Mouse (Mus musculus) lung, embryonic 16.5 days (tissue): ENCODE results near the gene Sfxn2. TPM values are rescaled to one million over a fixed set of nuclear protein-coding genes. Genes with fewer than 3 reads are reported as not detected.

Experiments
- ATAC-seq: fragments of 200-750 bp; cut with Nextera tagmentation; 2 replicates; pipeline ENCODE4 v1.8.0; 2017; ENCODE audit warnings: low read depth, mild to moderate bottlenecking, moderate library complexity
- H3K27ac ChIP-seq: fragments of 300-500 bp; sonication (generic); 2 replicates; pipeline ENCODE4 v1.5.1; 2014; ENCODE audit warnings: mild to moderate bottlenecking, control low read depth, low read length
- H3K27me3 ChIP-seq: fragments of 300-500 bp; sonication (generic); 2 replicates; pipeline ENCODE4 v1.6.1; 2014; ENCODE audit warnings: low read depth, low read length, mixed read lengths; ENCODE audit not compliant: control insufficient read depth, insufficient read depth
- H3K36me3 ChIP-seq: fragments of 300-500 bp; sonication (generic); 2 replicates; pipeline ENCODE4 v1.6.1; 2014; ENCODE audit warnings: low read length; ENCODE audit not compliant: control insufficient read depth, insufficient read depth
- H3K4me1 ChIP-seq: fragments of 300-500 bp; sonication (generic); replicated peaks from 2 replicates; pipeline ENCODE4 v1.6.1; 2014; ENCODE audit warnings: low read length, mixed read lengths; ENCODE audit not compliant: control insufficient read depth, insufficient read depth
- H3K4me2 ChIP-seq: fragments of 300-500 bp; sonication (generic); 2 replicates; pipeline ENCODE4 v1.6.1; 2014; ENCODE audit warnings: low read depth, low read length, control low read depth
- H3K4me3 ChIP-seq: fragments of 300-500 bp; sonication (generic); 2 replicates; pipeline ENCODE4 v1.5.1; 2014; ENCODE audit warnings: mild to moderate bottlenecking, low read length, control low read depth
- H3K9ac ChIP-seq: fragments of 300-500 bp; sonication (generic); 2 replicates; pipeline ENCODE4 v1.6.1; 2014; ENCODE audit warnings: low read length, control low read depth
- H3K9me3 ChIP-seq: fragments of 300-500 bp; sonication (generic); 2 replicates; pipeline ENCODE4 v1.6.1; 2016; ENCODE audit warnings: low read length; ENCODE audit not compliant: control insufficient read depth
- WGBS: fragments of 180-500 bp; shearing (Covaris S2); extraction: QIAGEN DNeasy Blood & Tissue Kit; methylation state at CpG from one replicate; pipeline ENCODE4 v1.1.7; 2014; 5-methylcytosine and 5-hydroxymethylcytosine counted together
- polyA plus RNA-seq: library from polyadenylated mRNA; unstranded; fragments of >200 nt; fragmentation: Nextera tagmentation; extraction: Ambion mirVana; gene quantifications from 2 replicates; pipeline ENCODE4 v1.2.1, GENCODE M21; 2015

Sfxn2 gene
- polyA plus RNA-seq, 1 experiment from 2014 or later, result 24.6 TPM

GRCm38 (mm10) chr19:46538213-46538612, 35.0 kb upstream of the Sfxn2 start:
- H3K4me3 ChIP-seq, result no peak overlapping the region
- H3K4me2 ChIP-seq, result no peak overlapping the region
- WGBS, result 81% methylated on average over 6 of the region's 6 CpGs
- H3K4me1 ChIP-seq, result peaks cover 8% of the 10 kb centered on the region
- peaks cover 3% of the 10 kb centered on the region; the same call in 1 of the 2 replicates for H3K9me3 ChIP-seq
- no peak overlapping the region for H3K9ac ChIP-seq
- no peaks in the 10 kb centered on the region for H3K27me3 ChIP-seq
- 0 out of 2 replicates have a peak, but pooled peaks have one; percentile 52 for ATAC-seq
- H3K27ac ChIP-seq, result no peak overlapping the region
- H3K36me3 ChIP-seq, result peaks cover 13% of the 10 kb centered on the region

DNA sequence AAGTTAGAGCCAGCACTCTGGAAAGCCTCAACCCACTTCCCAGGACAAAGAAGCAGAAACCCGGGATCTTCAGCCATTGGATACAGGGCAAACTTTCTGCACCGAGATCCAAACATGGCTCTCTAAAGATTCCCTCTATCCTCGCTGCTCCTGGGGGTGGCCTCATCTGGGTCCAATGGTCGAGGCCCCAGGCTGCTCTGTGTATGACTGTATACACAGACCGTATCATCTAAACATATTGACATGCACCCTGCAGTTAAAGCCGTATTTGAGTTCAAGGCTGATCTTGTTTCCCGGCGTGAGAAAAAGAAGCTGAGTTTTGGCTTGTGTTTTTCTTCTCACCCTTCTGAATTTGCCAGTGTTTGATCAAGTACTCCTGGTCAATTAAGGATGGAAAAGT, 30.4 kb upstream of the Sfxn2 start:
- H3K4me1 ChIP-seq, result peaks cover 2% of the 10 kb centered on the region
- no peak overlapping the region for H3K27ac ChIP-seq
- peaks cover 3% of the 10 kb centered on the region; the same call in 1 of the 2 replicates for H3K9me3 ChIP-seq
- H3K9ac ChIP-seq, result no peak overlapping the region
- H3K27me3 ChIP-seq, result no peaks in the 10 kb centered on the region
- no peak overlapping the region for H3K4me2 ChIP-seq
- no peak for ATAC-seq
- no peak overlapping the region for H3K4me3 ChIP-seq
- 78% methylated on average over 8 of the region's 8 CpGs for WGBS
- peaks cover 17% of the 10 kb centered on the region for H3K36me3 ChIP-seq

DNA sequence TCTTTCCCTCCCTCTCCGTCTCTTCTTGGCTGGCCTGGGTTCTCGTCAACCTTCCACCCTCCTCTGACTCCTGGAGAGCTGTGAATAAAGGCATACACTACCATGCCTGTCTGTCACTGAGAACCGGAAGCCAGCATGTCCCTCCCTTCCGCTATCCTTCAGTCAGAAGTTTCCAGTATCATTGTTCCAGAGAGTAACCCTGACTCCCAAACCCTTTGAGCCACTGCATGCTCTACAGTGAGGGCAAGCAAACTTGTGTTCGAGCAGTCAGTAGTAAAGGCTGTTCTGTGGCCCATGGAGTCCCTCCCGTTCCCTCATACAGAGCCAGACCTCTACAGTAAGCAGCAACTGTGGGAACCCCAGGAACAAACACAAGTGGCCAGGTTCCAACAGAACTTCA, 25.6 kb upstream of the Sfxn2 start:
- no peak overlapping the region for H3K9ac ChIP-seq
- 63% methylated on average over 6 of the region's 6 CpGs for WGBS
- no peak overlapping the region for H3K4me2 ChIP-seq
- peaks cover 2% of the 10 kb centered on the region for H3K4me1 ChIP-seq
- peaks cover 31% of the 10 kb centered on the region for H3K36me3 ChIP-seq
- no peaks in the 10 kb centered on the region for H3K27me3 ChIP-seq
- 0 out of 2 replicates have a peak overlapping the region, but pooled peaks have one; percentile 32 for H3K27ac ChIP-seq
- H3K9me3 ChIP-seq, result no peaks in the 10 kb centered on the region
- no peak for ATAC-seq
- no peak overlapping the region for H3K4me3 ChIP-seq

DNA sequence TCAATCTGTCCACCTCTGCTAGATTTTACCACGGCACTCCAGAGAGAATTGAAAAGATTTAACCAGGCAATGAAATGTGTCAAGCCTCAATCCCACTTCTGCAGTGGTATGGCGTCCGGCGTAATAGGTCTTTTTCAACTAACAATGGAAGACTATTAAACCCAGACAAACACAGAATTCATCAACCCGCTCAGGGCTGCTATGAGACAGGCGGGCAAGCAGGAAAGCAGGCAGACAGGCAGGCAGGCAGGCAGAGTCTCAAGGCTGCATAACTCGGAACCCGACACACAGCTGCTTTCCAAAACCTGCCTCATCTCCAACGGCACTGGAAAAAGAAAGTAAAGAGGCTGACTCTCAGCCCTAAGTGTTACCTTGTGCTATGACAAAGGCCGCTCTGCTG, 25.1 kb upstream of the Sfxn2 start:
- Histone ChIP-seq H3K4me3 (no peak overlapping the region), H3K36me3 (peaks cover 27% of the 10 kb centered on the region), H3K27me3 (no peaks in the 10 kb centered on the region), H3K9me3 (no peaks in the 10 kb centered on the region), H3K9ac (no peak overlapping the region), H3K27ac (0 out of 2 replicates have a peak overlapping the region, but pooled peaks have one; percentile 32), H3K4me2 (no peak overlapping the region), H3K4me1 (peaks cover 2% of the 10 kb centered on the region)
- no peak for ATAC-seq
- WGBS, result 69% methylated on average over 10 of the region's 10 CpGs

- H3K36me3 ChIP-seq, result peaks cover 28% of the 10 kb centered on the region
- 84% methylated on average over 4 of the region's 4 CpGs for WGBS
These were observed 22.8 kb upstream of the Sfxn2 start for GRCm38 (mm10) chr19:46550385-46550784.

GRCm38 (mm10) chr19:46552496-46552895, 20.7 kb upstream of the Sfxn2 start:
- no peak for ATAC-seq
- peaks cover 29% of the 10 kb centered on the region for H3K36me3 ChIP-seq
- 78% methylated on average over 4 of the region's 4 CpGs for WGBS
- H3K27me3 ChIP-seq, result no peaks in the 10 kb centered on the region
- H3K9ac ChIP-seq, result no peak overlapping the region
- H3K27ac ChIP-seq, result no peak overlapping the region
- no peaks in the 10 kb centered on the region for H3K9me3 ChIP-seq
- H3K4me1 ChIP-seq, result no peaks in the 10 kb centered on the region; the same call in 1 of the 2 replicates
- H3K4me3 ChIP-seq, result no peak overlapping the region
- H3K4me2 ChIP-seq, result no peak overlapping the region

More at GRCm38 (mm10) chr19:46550385-46550784, 22.8 kb upstream of the Sfxn2 start:
- Histone ChIP-seq H3K9me3 (no peaks in the 10 kb centered on the region), H3K27me3 (no peaks in the 10 kb centered on the region), H3K4me3 (no peak overlapping the region), H3K27ac (no peak overlapping the region), H3K4me2 (no peak overlapping the region), H3K4me1 (peaks cover 2% of the 10 kb centered on the region), H3K9ac (no peak overlapping the region)
- ATAC-seq, result no peak

DNA sequence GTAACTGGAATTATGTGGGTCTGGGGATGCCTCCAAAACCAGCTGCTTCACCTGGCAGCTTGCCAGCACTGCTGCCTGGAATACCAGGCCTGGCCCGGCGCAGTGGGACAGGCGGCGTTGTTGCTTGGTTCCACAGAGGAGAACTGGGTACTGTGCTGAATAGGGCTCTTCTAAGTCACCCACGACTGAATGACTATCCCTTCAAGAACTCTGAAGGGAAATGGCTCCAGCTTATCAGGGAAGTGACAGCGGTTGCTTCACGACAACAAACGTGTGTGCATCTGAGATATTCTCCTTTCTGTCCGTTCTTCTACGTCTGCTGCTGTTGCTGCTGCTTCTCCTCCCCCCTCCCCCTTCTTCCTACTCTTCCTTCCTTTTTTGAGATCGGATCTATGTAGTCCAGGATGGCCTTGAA, 19.6 kb upstream of the Sfxn2 start:
- Histone ChIP-seq H3K27me3 (no peaks in the 10 kb centered on the region), H3K9me3 (no peaks in the 10 kb centered on the region), H3K4me1 (no peaks in the 10 kb centered on the region; the same call in 1 of the 2 replicates), H3K4me2 (no peak overlapping the region), H3K27ac (no peak overlapping the region), H3K4me3 (no peak overlapping the region), H3K9ac (0 out of 2 replicates have a peak overlapping the region, but pooled peaks have one; percentile 1), H3K36me3 (peaks cover 29% of the 10 kb centered on the region)
- ATAC-seq, result peak; percentile 77
- WGBS, result 36% methylated on average over 11 of the region's 11 CpGs

- peaks cover 7% of the 10 kb centered on the region for H3K36me3 ChIP-seq
- H3K9me3 ChIP-seq, result no peaks in the 10 kb centered on the region
- no peaks in the 10 kb centered on the region; the same call in 1 of the 2 replicates for H3K4me1 ChIP-seq
- no peaks in the 10 kb centered on the region for H3K27me3 ChIP-seq
- WGBS, result 73% methylated on average over 8 of the region's 8 CpGs
- H3K4me2 ChIP-seq, result no peak overlapping the region
- H3K4me3 ChIP-seq, result no peak overlapping the region
- no peak for ATAC-seq
- no peak overlapping the region for H3K27ac ChIP-seq
- H3K9ac ChIP-seq, result no peak overlapping the region
These were observed 15.2 kb upstream of the Sfxn2 start for GRCm38 (mm10) chr19:46558009-46558408.

- H3K4me1 ChIP-seq, result no peaks in the 10 kb centered on the region; the same call in 1 of the 2 replicates
- H3K9ac ChIP-seq, result no peak overlapping the region
- no peaks in the 10 kb centered on the region for H3K27me3 ChIP-seq
- H3K27ac ChIP-seq, result no peak overlapping the region
- H3K4me2 ChIP-seq, result no peak overlapping the region
- H3K36me3 ChIP-seq, result peaks cover 7% of the 10 kb centered on the region
- H3K4me3 ChIP-seq, result no peak overlapping the region
- ATAC-seq, result peak; percentile 30; the same call in 1 of the 2 replicates
- no peaks in the 10 kb centered on the region for H3K9me3 ChIP-seq
- WGBS, result 65% methylated on average over 12 of the region's 12 CpGs
These were observed 14.5 kb upstream of the Sfxn2 start for GRCm38 (mm10) chr19:46558631-46559030.
